Mouse (Mus musculus) heart, embryonic 16.5 days (tissue): Measurements from ENCODE around the gene Cfap54. TPM values are rescaled to one million over a fixed set of nuclear protein-coding genes. Genes with fewer than 3 reads are reported as not detected.

Experiments used
- ATAC-seq: fragments of 200-750 bp; cut with Nextera tagmentation; replicated peaks from 2 replicates; pipeline ENCODE4 v1.8.0; 2017; ENCODE audit warnings: moderate number of reproducible peaks; ENCODE audit not compliant: insufficient read depth, low FRiP score; ENCODE audit errors: extremely low read depth
- H3K27ac ChIP-seq: fragments of 300-500 bp; sonication (generic); 2 replicates; pipeline ENCODE4 v1.5.1; 2014; ENCODE audit warnings: mild to moderate bottlenecking, low read length, control low read depth, moderate library complexity
- H3K27me3 ChIP-seq: fragments of 300-500 bp; sonication (generic); 2 replicates; pipeline ENCODE4 v1.6.1; 2014; ENCODE audit warnings: low read length, mixed read lengths; ENCODE audit not compliant: control insufficient read depth, insufficient read depth
- H3K36me3 ChIP-seq: fragments of 300-500 bp; sonication (generic); 2 replicates; pipeline ENCODE4 v1.6.1; 2014; ENCODE audit not compliant: control insufficient read depth, insufficient read depth
- H3K4me1 ChIP-seq: fragments of 300-500 bp; sonication (generic); 2 replicates; pipeline ENCODE4 v1.6.1; 2014; ENCODE audit warnings: low read length, mixed read lengths; ENCODE audit not compliant: control insufficient read depth, insufficient read depth
- H3K4me2 ChIP-seq: fragments of 300-500 bp; sonication (generic); 2 replicates; pipeline ENCODE4 v1.6.1; 2014; ENCODE audit warnings: low read depth, mild to moderate bottlenecking, control low read depth, low read length
- H3K4me3 ChIP-seq: fragments of 300-500 bp; sonication (generic); 2 replicates; pipeline ENCODE4 v1.5.1; 2014; ENCODE audit warnings: mild to moderate bottlenecking, control low read depth, low read length
- H3K9ac ChIP-seq: fragments of 300-500 bp; sonication (generic); 2 replicates; pipeline ENCODE4 v1.6.1; 2014; ENCODE audit warnings: low read length, control low read depth
- H3K9me3 ChIP-seq: fragments of 300-500 bp; sonication (generic); replicated peaks from 2 replicates; pipeline ENCODE4 v1.6.1; 2016; ENCODE audit warnings: low read length; ENCODE audit not compliant: control insufficient read depth
- WGBS: fragments of 180-500 bp; shearing (Covaris S2); extraction: QIAGEN DNeasy Blood & Tissue Kit; methylation state at CpG from one replicate; pipeline ENCODE4 v1.1.7; 2014; 5-methylcytosine and 5-hydroxymethylcytosine counted together
- polyA plus RNA-seq: library from polyadenylated mRNA; unstranded; fragments of >200 nt; fragmentation: Nextera tagmentation; extraction: Ambion mirVana; gene quantifications from 2 replicates; pipeline ENCODE4 v1.2.1, GENCODE M21; 2015

Cfap54 gene
- polyA plus RNA-seq: 0.25 and 0.80 TPM in 2 replicates

DNA sequence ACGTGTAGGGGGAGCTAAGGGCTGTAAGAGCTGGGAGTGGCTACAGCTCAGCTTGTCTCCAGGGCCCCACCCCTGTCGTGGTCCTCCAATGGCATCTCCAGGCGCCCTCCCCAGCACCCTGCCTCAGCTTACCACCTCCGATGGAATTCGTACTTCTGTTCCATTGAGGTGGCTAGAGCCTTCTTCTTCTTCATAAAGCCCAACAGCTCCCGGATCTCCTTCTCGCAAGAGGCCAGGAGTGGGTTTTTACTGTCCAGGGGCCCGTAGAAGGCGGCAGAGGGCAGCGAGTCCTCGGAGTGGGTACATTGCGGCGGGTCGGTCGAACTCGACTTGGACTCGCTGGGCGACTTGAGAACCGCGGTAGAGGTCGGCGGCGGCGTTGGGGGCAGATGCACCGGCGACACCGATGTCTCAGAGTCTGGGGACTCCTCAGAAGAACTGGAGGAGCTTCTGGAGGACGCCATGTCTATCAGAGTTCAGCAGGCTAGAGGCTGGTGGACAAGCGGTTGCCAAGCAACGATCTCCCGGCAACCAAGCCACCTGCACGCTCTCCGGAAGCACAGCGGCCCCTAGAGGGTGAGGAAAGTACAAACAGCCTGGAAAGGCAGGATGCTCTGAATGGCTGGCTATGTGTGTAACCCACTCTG is at the start of gene Cfap54:
TSS of gene Cfap54 (minus strand) at position 486 of the 647 bp plus-strand sequence.
- no peaks in the 10 kb centered on the region for H3K27me3 ChIP-seq
- 2% methylated on average over 34 of the region's 34 CpGs for WGBS
- H3K4me1 ChIP-seq: peaks cover 4% of the 10 kb centered on the region
- peak within 1 kb of the TSS; percentile 62 for H3K4me3 ChIP-seq
- H3K9me3 ChIP-seq: no peaks in the 10 kb centered on the region
- no peak within 1 kb of the TSS for H3K9ac ChIP-seq
- H3K27ac ChIP-seq: no peak within 1 kb of the TSS
- no peaks in the 10 kb centered on the region for H3K36me3 ChIP-seq
- ATAC-seq: peak; percentile 89
- H3K4me2 ChIP-seq: peak within 1 kb of the TSS; percentile 87

DNA sequence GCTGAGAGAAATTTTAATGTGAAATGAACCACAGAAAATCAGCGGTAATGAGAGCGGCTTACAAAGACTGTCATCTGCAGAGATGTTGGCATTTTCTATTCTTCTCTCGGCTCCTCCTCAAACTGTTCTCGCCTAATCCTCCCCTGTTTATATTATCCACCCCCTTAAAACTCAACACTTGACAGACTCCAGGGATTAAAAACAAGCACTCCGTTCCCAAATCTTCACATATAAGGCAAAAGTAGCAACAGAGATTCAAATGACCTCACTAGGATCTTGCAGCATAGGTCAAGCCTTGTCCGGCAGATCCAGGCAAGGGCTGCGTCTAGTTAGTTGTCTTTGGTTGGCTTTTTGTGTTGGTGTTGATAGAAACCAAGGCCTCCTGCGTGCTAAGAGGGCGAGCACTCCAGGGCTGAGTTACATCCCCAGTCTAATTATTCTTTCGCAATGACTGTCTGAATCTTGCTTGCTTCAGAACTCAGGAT is 49.1 kb upstream of the Cfap54 start:
- Histone ChIP-seq H3K9ac (no peak overlapping the region), H3K27me3 (no peaks in the 10 kb centered on the region), H3K27ac (no peak overlapping the region), H3K4me3 (no peak overlapping the region), H3K9me3 (no peaks in the 10 kb centered on the region), H3K36me3 (no peaks in the 10 kb centered on the region), H3K4me1 (no peaks in the 10 kb centered on the region), H3K4me2 (no peak overlapping the region)
- ATAC-seq: no peak
- 69% methylated on average over 10 of the region's 10 CpGs for WGBS

DNA sequence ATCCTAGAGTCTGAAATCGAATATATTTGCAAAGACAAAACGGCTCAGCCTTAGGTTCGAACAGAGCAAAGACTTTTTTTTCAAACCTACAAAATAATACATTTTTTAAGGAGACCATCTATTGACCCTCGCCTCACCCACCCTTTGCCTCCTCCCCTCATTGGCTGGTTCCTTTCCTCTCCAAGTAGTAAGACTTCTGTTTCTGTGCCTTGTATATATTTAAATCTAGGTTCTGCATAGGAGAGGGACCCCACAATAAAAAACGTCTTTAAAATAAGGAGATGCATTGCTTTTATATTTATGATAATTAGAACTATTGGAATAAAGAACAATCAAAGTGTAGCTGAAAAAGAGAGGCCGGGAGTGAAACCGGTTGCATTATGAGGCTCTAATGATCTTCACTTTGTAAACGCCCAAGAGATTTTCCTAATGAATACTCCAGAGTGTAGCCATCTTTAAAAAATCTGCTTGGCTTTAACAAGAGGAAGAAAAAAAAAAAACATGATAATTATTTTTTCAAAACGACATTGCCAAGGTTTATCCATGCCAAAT is 48.6 kb upstream of the Cfap54 start:
- Histone ChIP-seq H3K4me1 (no peaks in the 10 kb centered on the region), H3K27ac (no peak overlapping the region), H3K9me3 (no peaks in the 10 kb centered on the region), H3K4me3 (no peak overlapping the region), H3K4me2 (no peak overlapping the region), H3K27me3 (no peaks in the 10 kb centered on the region), H3K36me3 (no peaks in the 10 kb centered on the region), H3K9ac (no peak overlapping the region)
- 72% methylated on average over 9 of the region's 9 CpGs for WGBS
- no peak for ATAC-seq

DNA sequence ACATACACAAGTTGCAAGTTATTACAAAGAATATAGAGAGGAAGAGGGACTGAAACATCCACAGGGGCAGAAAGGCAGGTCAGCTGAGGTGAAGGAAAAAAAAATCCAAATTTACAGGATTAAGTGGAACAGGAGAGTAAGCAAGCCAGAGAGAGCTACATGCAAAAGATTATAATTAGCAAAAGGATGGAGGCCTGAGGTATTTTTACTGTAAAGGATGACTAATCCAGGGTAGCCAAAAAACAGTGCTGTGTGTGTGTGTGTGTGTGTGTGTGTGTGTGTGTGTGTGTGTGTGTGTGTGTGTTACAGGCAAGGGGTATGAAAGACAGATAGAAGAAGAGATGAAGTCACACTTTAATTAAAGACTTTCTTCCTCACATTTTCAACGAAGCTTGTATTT is 47.9 kb upstream of the Cfap54 start:
- WGBS: 68% methylated on average over 1 of the region's 1 CpGs
- Histone ChIP-seq H3K4me2 (no peak overlapping the region), H3K4me1 (no peaks in the 10 kb centered on the region), H3K27me3 (no peaks in the 10 kb centered on the region), H3K4me3 (no peak overlapping the region), H3K9me3 (no peaks in the 10 kb centered on the region), H3K36me3 (no peaks in the 10 kb centered on the region), H3K9ac (no peak overlapping the region), H3K27ac (no peak overlapping the region)
- no peak for ATAC-seq

DNA sequence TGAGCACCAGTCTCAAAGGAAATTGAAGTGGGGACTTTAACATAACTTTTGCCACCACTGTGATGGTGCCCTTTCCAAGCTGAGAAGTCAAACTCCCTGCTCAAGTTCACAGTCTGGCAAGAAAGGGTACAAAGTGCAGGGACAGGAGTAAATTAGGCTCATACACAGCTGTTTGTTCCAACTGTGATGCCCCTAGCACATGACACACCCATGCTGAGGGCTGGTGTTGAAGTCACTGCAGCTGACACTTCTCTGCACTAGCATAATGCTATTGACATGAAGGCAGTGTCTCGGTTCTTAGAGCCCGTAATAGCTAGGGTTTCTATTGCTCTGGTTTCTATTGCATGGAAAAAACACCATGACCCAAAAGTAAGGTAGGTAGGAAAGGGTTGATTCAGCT is 47.1 kb upstream of the Cfap54 start:
- 75% methylated on average over 2 of the region's 2 CpGs for WGBS
- H3K4me3 ChIP-seq: no peak overlapping the region
- H3K4me1 ChIP-seq: no peaks in the 10 kb centered on the region
- no peak overlapping the region for H3K27ac ChIP-seq
- no peaks in the 10 kb centered on the region for H3K9me3 ChIP-seq
- no peaks in the 10 kb centered on the region for H3K27me3 ChIP-seq
- H3K4me2 ChIP-seq: no peak overlapping the region
- no peak overlapping the region for H3K9ac ChIP-seq
- no peak for ATAC-seq
- H3K36me3 ChIP-seq: no peaks in the 10 kb centered on the region

DNA sequence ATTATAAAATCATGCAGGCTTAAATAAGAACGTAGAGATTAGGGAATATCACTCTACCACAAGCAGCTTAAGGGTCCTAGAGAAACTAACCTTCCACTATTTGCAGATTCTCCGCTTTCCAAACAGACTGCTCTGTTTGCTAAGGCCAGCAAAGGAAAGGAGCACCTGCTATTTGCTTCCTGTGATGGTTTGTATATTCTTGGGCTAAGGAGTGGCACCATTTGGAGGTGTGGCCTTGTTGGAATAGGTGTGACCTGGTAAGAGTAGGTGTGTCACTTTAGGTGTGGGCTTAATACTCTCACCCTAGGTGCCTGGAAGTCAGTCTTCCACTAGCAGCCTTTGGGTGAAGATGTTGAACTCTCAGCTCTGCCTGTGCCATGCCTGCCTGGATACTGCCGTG is 44.6 kb upstream of the Cfap54 start:
- Histone ChIP-seq H3K36me3 (no peaks in the 10 kb centered on the region), H3K4me3 (no peak overlapping the region), H3K9ac (no peak overlapping the region), H3K27ac (no peak overlapping the region), H3K4me1 (no peaks in the 10 kb centered on the region), H3K27me3 (no peaks in the 10 kb centered on the region), H3K4me2 (no peak overlapping the region), H3K9me3 (no peaks in the 10 kb centered on the region)
- ATAC-seq: no peak
- WGBS: 76% methylated on average over 3 of the region's 3 CpGs

DNA sequence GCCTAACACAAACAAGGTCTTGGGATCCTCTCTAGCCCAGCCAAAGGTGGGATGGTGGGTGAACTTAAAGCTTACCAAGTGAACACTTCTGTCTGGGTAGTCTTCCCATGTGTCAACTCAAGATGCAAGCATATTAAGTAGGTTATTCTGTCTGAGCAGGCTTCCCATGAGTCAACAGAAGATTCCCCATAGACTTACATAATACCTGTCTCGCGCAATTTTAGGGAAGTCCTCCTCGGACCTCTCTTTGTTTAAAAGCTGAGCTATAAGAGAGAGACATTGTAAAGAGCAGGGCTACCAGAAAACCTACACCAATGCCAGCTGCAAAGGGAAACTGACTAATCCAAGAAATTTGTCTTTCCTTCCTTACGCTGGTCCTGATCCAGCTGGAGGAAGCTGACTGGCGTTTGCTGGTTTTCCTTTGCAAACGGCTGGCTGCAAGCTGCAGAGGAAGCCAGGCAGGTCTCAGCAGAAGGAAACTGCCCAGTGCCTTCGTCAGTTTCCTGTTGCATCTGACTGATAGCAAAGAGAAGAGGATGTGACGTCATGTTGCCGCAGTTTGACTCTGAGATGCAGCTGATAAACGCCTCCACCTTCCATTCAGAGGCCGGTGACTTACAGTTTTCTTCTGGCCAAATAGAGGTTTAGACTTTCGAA is 42.7 kb upstream of the Cfap54 start:
- Histone ChIP-seq H3K4me3 (0 out of 2 replicates have a peak overlapping the region, but pooled peaks have one; percentile 18), H3K4me2 (peak overlapping the region; percentile 35), H3K36me3 (no peaks in the 10 kb centered on the region), H3K27ac (peak overlapping the region; percentile 83), H3K9ac (no peak overlapping the region), H3K9me3 (no peaks in the 10 kb centered on the region), H3K27me3 (no peaks in the 10 kb centered on the region), H3K4me1 (no peaks in the 10 kb centered on the region)
- peak; percentile 85 for ATAC-seq
- WGBS: 41% methylated on average over 12 of the region's 12 CpGs

DNA sequence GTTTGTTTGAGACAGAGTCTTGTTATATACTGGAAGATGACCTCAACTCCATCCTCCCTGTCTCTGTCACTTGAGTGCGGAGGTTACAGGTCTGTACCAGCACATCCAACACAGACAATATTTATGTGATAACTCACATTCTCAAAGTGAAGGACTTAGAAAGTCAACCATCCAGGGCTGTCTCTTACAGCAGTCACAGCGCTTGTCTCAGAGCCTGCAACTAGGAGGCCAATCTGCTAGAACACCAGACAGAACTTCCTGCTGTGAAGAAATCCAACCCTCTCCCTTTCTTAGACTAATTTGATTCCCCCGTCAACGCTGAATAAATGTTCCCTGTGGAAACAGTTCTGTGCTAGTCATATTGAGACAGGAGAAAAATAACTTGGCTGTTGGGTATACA is 41.9 kb upstream of the Cfap54 start:
- Histone ChIP-seq H3K27ac (peak overlapping the region; percentile 83), H3K4me1 (no peaks in the 10 kb centered on the region), H3K27me3 (no peaks in the 10 kb centered on the region), H3K4me3 (no peak overlapping the region), H3K36me3 (no peaks in the 10 kb centered on the region), H3K4me2 (no peak overlapping the region), H3K9ac (no peak overlapping the region), H3K9me3 (no peaks in the 10 kb centered on the region)
- WGBS: 68% methylated on average over 4 of the region's 4 CpGs
- ATAC-seq: no peak
